Mouse (Mus musculus): ENCODE measurements at regions not wholly inside any gene's neighbourhood (a gene's known extent, or its start where the extent isn't known, plus 50 kb on each side); places are given as distances from the start of the nearest gene placed in this dataset.

DNA sequence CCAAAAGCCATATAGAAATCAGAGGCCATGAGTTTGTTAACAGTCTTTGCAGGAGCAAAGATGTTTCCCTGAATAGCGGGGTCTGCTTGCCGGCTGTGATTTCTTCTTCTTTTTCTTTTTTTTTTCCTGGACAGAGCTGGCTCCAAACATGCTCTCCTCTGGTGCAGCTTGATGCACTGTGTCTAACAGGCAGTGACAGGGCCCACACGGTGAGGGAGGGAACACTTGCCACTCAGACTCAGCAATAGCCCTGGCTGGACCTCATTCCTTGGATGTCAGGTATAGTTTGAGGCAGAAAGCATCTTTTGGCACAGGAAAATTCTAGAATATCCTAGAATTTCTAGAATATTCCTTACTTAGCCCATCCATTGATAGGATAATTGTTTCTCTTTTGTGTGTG is 199.6 kb downstream of the Map2k4 start:
- DNase-seq, result no peak
- Histone ChIP-seq H3K4me3 (replicated peaks; ENCODE audit: extremely low read depth, low read depth, low read length) (no peak overlapping the region), H3K4me1 (ENCODE audit: control insufficient read depth, insufficient read depth, low read length) (no peaks in the 10 kb centered on the region)
- TF ChIP-seq CTCF (IDR thresholded peaks at IDR 0.05; ENCODE audit: insufficient read depth, low read length) (no peak), POLR2A (IDR thresholded peaks at IDR 0.05; ENCODE audit: borderline replicate concordance, extremely low read depth, low read depth, low read length) (no peak)
- 64% methylated on average over 3 of the region's 3 CpGs for WGBS

DNA sequence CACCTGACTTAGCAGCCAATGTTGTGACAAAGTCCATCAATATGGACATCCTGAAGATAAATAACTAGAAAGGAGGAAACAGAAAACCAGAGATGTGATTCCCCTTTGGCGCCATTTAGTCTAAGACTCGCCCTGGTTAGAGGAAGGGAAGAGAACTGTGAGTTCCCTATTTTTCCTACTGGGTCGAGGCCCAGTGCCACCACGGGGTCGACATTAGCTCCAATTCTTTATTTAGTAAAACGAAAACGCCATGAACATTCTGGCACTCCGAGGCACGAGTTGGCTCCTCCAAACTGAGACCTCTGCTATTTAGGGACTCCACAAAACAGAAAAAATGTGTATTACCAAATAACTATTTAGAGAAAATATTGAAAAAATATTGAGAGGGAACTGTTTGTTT is 220.3 kb downstream of the Map2k4 start:
- TF ChIP-seq POLR2A (IDR thresholded peaks at IDR 0.05; ENCODE audit: borderline replicate concordance, extremely low read depth, low read depth, low read length) (no peak), CTCF (IDR thresholded peaks at IDR 0.05; ENCODE audit: insufficient read depth, low read length) (no peak)
- 76% methylated on average over 9 of the region's 9 CpGs for WGBS
- no peaks in the 10 kb centered on the region for H3K4me1 ChIP-seq (ENCODE audit: control insufficient read depth, insufficient read depth, low read length)
- no peak overlapping the region for H3K4me3 ChIP-seq (replicated peaks; ENCODE audit: extremely low read depth, low read depth, low read length)
- no peak for DNase-seq

DNA sequence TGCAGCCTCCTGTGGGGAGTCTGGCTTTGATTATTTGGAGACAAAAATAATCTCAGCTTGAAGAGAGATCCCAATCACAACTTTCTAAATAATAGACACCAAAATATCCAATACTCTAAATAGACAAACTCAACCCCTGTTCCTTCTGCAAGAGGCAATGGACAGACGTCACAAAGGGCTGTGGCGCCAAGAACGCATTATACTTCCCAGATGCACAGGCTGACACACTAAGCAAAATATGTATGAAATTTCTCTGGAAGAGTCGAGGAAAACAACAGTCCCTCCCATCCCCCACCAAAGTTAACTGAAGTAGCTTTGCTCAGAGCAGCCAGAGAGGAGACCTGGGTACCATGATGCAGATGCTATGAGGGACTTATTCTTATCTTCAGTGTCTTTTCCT is 229.9 kb downstream of the Map2k4 start:
- no peaks in the 10 kb centered on the region for H3K4me1 ChIP-seq (ENCODE audit: control insufficient read depth, insufficient read depth, low read length)
- 74% methylated on average over 4 of the region's 4 CpGs for WGBS
- TF ChIP-seq POLR2A (IDR thresholded peaks at IDR 0.05; ENCODE audit: borderline replicate concordance, extremely low read depth, low read depth, low read length), result no peak
- TF ChIP-seq CTCF (IDR thresholded peaks at IDR 0.05; ENCODE audit: insufficient read depth, low read length), result no peak
- H3K4me3 ChIP-seq (replicated peaks; ENCODE audit: extremely low read depth, low read depth, low read length), result no peak overlapping the region
- no peak for DNase-seq

DNA sequence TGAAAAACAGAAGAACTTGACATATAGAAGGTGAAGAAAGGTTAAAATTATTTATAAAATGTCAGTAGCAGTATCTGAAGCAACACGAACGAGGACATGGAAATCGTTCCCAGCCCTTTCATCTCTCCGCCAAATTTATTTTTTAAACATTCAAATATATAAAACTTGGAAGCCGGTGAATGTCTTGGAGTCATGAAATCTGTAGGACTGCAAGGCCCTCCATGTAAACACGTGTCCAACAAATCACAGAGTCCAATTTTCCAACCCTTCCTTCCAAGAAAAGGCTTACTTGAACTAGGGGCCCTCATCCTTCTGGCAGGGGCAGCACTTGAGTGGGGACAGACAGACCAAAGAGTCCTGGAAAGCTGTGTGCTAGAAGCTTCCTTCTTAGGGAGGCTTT is 237.0 kb downstream of the Map2k4 start:
- DNase-seq, result no peak
- TF ChIP-seq POLR2A (IDR thresholded peaks at IDR 0.05; ENCODE audit: borderline replicate concordance, extremely low read depth, low read depth, low read length) (no peak), CTCF (IDR thresholded peaks at IDR 0.05; ENCODE audit: insufficient read depth, low read length) (no peak)
- WGBS, result 65% methylated on average over 6 of the region's 6 CpGs
- Histone ChIP-seq H3K4me1 (ENCODE audit: control insufficient read depth, insufficient read depth, low read length) (no peaks in the 10 kb centered on the region), H3K4me3 (replicated peaks; ENCODE audit: extremely low read depth, low read depth, low read length) (no peak overlapping the region)

DNA sequence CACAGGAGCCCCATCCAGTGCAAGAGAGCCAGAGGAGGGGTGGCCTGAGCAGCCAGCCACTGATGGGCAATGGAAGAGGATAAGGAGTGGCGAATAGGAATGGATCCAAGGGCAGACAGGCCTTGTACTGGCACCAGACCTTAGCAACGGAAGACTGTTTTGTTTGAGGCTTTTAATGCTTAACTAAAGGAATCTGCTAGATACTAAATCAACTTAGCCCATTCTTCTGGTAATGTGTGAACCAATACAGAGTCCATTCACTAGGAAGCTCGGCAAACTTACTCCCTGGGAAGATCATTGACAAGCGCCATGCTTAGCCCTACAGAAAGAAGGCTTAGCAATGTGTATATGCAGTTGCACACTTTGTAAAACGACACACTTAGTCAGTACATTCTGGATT is 243.8 kb downstream of the Map2k4 start:
- Histone ChIP-seq H3K4me3 (replicated peaks; ENCODE audit: extremely low read depth, low read depth, low read length) (no peak overlapping the region), H3K4me1 (ENCODE audit: control insufficient read depth, insufficient read depth, low read length) (no peaks in the 10 kb centered on the region)
- DNase-seq, result no peak
- WGBS, result 76% methylated on average over 5 of the region's 5 CpGs
- TF ChIP-seq POLR2A (IDR thresholded peaks at IDR 0.05; ENCODE audit: borderline replicate concordance, extremely low read depth, low read depth, low read length) (no peak), CTCF (IDR thresholded peaks at IDR 0.05; ENCODE audit: insufficient read depth, low read length) (no peak)

DNA sequence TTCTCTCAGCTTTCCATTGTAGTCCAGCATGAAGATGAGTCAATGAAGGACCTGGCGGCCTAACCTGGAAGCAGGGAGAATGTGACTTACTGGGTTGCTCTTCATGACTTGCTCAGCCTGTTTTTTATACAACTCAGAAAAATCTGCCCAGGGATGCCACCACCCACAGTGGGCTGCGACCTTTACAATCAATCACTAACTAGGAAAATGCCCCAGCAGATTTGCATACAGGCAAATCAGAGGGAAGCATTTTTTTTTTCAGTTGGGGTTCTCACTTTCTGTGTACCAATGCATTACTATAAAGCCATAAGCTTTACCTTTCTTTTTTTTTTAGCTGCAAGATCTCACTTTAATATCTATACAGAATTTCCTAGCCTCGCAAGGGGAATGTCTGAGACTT is 244.5 kb downstream of the Map2k4 start:
- TF ChIP-seq CTCF (IDR thresholded peaks at IDR 0.05; ENCODE audit: insufficient read depth, low read length) (no peak), POLR2A (IDR thresholded peaks at IDR 0.05; ENCODE audit: borderline replicate concordance, extremely low read depth, low read depth, low read length) (no peak)
- H3K4me1 ChIP-seq (ENCODE audit: control insufficient read depth, insufficient read depth, low read length), result no peaks in the 10 kb centered on the region
- no peak for DNase-seq
- WGBS, result 76% methylated on average over 3 of the region's 3 CpGs
- no peak overlapping the region for H3K4me3 ChIP-seq (replicated peaks; ENCODE audit: extremely low read depth, low read depth, low read length)

DNA sequence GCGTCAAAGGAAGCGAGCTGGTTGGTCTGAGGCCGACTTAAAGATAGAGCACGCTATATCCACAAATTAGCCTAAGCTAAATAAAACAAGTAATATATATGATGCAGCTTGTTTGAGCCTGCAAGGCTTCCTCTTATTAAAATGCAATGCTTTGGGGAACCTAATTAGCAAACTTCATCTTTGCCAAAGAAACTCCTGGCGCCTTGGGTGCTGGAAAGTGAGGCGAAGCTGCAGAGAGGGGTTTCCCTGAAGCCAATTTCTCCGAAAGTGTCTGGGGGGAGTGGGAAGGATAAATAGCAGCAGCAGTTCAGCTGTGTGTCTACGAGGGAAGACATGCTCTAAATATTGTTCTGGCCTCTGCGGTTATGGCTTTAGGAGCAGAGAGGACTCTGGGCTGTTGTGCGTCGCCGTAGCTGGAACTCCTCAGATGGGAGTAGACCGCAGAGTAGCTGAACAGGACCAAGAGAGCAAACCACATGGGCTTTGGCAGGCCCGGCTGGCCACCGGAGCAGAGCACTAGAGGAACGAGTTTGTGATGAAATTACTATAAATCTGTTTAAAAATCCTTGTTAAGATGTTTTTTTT is 251.0 kb downstream of the Map2k4 start:
- no peak for TF ChIP-seq POLR2A (IDR thresholded peaks at IDR 0.05; ENCODE audit: borderline replicate concordance, extremely low read depth, low read depth, low read length)
- no peak for TF ChIP-seq CTCF (IDR thresholded peaks at IDR 0.05; ENCODE audit: insufficient read depth, low read length)
- 76% methylated on average over 16 of the region's 16 CpGs for WGBS
- Histone ChIP-seq H3K4me1 (ENCODE audit: control insufficient read depth, insufficient read depth, low read length) (no peaks in the 10 kb centered on the region), H3K4me3 (replicated peaks; ENCODE audit: extremely low read depth, low read depth, low read length) (no peak overlapping the region)
- no peak for DNase-seq

DNA sequence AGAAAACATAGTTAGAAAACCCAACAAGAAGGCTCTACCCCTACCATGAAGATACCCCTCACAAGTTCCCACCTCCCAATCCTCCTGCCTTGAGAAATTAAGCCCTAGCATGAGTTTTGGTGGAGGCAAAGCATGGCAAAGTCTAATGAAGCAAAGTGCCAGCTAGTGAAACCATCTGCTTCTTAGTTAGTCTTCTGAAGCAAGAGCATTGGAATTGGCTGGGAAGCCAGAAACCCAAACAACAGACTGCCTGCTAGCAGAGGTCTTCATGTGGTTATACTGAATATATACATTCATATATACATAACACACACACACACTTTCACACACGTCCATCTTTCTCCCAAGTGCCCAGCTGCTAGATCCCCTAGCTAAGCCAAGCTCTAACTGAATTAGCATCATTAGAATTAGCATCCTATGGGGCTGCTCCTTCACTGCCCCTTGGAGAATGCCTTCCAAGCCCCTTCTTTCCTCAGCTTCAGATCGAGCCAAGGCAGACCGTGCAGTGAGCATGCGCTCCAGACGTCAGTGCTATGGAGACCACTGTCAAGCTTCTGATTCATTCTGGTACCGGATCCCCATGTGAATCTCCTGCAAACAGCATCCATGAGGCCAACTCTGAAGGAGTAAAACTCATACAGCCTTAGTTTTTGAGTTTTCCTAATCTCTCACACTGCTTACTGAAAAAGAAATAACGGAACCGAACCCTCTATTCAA is 252.2 kb downstream of the Map2k4 start:
- no peak for DNase-seq
- no peak for TF ChIP-seq CTCF (IDR thresholded peaks at IDR 0.05; ENCODE audit: insufficient read depth, low read length)
- Histone ChIP-seq H3K4me3 (replicated peaks; ENCODE audit: extremely low read depth, low read depth, low read length) (no peak overlapping the region), H3K4me1 (ENCODE audit: control insufficient read depth, insufficient read depth, low read length) (no peaks in the 10 kb centered on the region)
- 84% methylated on average over 8 of the region's 8 CpGs for WGBS

DNA sequence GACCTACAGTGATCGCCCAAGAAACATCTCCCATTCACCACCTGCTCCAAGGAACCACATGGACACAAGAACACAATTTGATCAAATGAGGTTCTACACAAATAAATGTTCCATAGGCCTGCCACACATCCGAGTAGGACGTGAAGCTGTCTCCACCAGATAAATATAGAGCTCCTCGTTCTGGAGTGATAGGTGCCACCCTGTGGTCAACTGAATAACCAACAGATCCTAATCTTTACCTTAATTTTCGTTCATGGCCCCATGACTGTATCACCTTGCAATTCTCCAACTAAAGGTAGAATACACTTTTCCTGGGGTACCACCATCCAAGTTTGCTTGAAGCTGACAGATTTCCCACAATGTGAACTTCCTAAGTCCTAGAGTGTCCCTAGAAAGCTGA is 257.4 kb downstream of the Map2k4 start:
- Histone ChIP-seq H3K4me1 (ENCODE audit: control insufficient read depth, insufficient read depth, low read length) (no peaks in the 10 kb centered on the region), H3K4me3 (replicated peaks; ENCODE audit: extremely low read depth, low read depth, low read length) (no peak overlapping the region)
- WGBS, result 65% methylated on average over 5 of the region's 5 CpGs
- no peak for DNase-seq
- TF ChIP-seq CTCF (IDR thresholded peaks at IDR 0.05; ENCODE audit: insufficient read depth, low read length) (no peak), POLR2A (IDR thresholded peaks at IDR 0.05; ENCODE audit: borderline replicate concordance, extremely low read depth, low read depth, low read length) (no peak)

DNA sequence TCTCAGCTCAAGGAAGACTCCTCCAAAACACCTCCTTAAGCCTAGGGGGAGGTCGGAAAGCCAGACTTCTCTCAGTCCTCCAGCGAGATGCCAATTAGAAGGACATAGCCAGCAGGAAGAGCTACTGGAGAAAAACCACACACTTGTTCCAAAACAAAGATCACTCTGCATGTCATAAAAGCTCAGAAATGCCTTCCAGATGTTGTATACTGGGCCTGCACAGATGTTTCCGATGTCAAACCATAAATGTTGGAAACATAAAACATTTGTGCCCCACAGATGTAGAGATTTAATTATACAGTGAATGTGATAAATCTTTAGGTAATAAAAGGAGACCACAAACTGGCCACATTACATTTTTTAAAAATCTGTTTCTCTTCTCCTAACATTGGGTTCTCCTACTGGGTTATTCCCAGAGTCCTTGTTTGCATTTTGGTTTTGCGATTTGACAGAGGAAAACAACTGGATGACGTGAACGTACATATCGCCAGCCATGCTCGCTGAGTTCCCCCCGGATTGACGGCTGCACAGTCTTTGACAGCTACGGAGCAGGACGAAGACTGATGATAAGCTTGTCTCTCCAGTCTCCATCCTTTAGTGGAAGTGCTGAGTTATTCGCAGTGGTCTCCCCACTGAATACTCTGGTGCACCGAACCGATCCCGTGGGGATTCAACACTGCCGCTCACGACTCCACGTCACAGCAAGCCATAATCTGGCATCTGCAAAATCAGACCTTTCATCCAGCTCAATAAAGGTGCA is 235.5 kb upstream of the Myocd start:
- TF ChIP-seq CTCF (IDR thresholded peaks at IDR 0.05; ENCODE audit: insufficient read depth, low read length) (no peak), POLR2A (IDR thresholded peaks at IDR 0.05; ENCODE audit: borderline replicate concordance, extremely low read depth, low read depth, low read length) (no peak)
- no peak overlapping the region for H3K4me3 ChIP-seq (replicated peaks; ENCODE audit: extremely low read depth, low read depth, low read length)
- 83% methylated on average over 19 of the region's 19 CpGs for WGBS
- no peak for DNase-seq
- no peaks in the 10 kb centered on the region for H3K4me1 ChIP-seq (ENCODE audit: control insufficient read depth, insufficient read depth, low read length)

Measured in lung, adult 2 months (tissue).